Mouse (Mus musculus) hindbrain, embryonic 16.5 days (tissue): Measurements from ENCODE around the gene Nfia. TPM values are rescaled to one million over a fixed set of nuclear protein-coding genes. Genes with fewer than 3 reads are reported as not detected.

Experiments
- ATAC-seq: fragments of 200-750 bp; cut with Nextera tagmentation; 2 replicates; pipeline ENCODE4 v1.8.0; 2017; ENCODE audit warnings: moderate TSS enrichment, moderate library complexity
- H3K27ac ChIP-seq: fragments of 300-500 bp; sonication (generic); 2 replicates; pipeline ENCODE4 v1.5.1; 2014; ENCODE audit warnings: low read depth, mild to moderate bottlenecking, control low read depth, low read length, moderate library complexity
- H3K27me3 ChIP-seq: fragments of 300-500 bp; sonication (generic); replicated peaks from 2 replicates; pipeline ENCODE4 v1.6.1; 2014; ENCODE audit warnings: low read length; ENCODE audit not compliant: control insufficient read depth, insufficient read depth
- H3K36me3 ChIP-seq: fragments of 300-500 bp; sonication (generic); 2 replicates; pipeline ENCODE4 v1.6.1; 2014; ENCODE audit warnings: mild to moderate bottlenecking, low read length, moderate library complexity, mixed read lengths; ENCODE audit not compliant: control insufficient read depth, insufficient read depth
- H3K4me1 ChIP-seq: fragments of 300-500 bp; sonication (generic); 2 replicates; pipeline ENCODE4 v1.6.1; 2014; ENCODE audit warnings: low read depth, low read length; ENCODE audit not compliant: control insufficient read depth, insufficient read depth
- H3K4me2 ChIP-seq: fragments of 300-500 bp; sonication (generic); 2 replicates; pipeline ENCODE4 v1.6.1; 2014; ENCODE audit warnings: mild to moderate bottlenecking, low read length, control low read depth, moderate library complexity
- H3K4me3 ChIP-seq: fragments of 300-500 bp; sonication (generic); 2 replicates; pipeline ENCODE4 v1.5.1; 2014; ENCODE audit warnings: mild to moderate bottlenecking, low read length, control low read depth, moderate library complexity
- H3K9ac ChIP-seq: fragments of 300-500 bp; sonication (generic); 2 replicates; pipeline ENCODE4 v1.6.1; 2014; ENCODE audit warnings: low read depth, mild to moderate bottlenecking, control low read depth, low read length, moderate library complexity
- H3K9me3 ChIP-seq: fragments of 300-500 bp; sonication (generic); 2 replicates; pipeline ENCODE4 v1.6.1; 2014; ENCODE audit warnings: mild to moderate bottlenecking, low read length, moderate library complexity; ENCODE audit not compliant: control insufficient read depth
- WGBS: fragments of 180-500 bp; shearing (Covaris S2); extraction: QIAGEN DNeasy Blood & Tissue Kit; methylation state at CpG from one replicate; pipeline ENCODE4 v1.1.7; 2014; 5-methylcytosine and 5-hydroxymethylcytosine counted together
- polyA plus RNA-seq: library from polyadenylated mRNA; unstranded; fragments of >200 nt; fragmentation: Nextera tagmentation; extraction: Ambion mirVana; gene quantifications from 2 replicates; pipeline ENCODE4 v1.2.1, GENCODE M21; 2015

Nfia gene
- polyA plus RNA-seq, 1 experiment from 2014 or later = 38.4 TPM

DNA sequence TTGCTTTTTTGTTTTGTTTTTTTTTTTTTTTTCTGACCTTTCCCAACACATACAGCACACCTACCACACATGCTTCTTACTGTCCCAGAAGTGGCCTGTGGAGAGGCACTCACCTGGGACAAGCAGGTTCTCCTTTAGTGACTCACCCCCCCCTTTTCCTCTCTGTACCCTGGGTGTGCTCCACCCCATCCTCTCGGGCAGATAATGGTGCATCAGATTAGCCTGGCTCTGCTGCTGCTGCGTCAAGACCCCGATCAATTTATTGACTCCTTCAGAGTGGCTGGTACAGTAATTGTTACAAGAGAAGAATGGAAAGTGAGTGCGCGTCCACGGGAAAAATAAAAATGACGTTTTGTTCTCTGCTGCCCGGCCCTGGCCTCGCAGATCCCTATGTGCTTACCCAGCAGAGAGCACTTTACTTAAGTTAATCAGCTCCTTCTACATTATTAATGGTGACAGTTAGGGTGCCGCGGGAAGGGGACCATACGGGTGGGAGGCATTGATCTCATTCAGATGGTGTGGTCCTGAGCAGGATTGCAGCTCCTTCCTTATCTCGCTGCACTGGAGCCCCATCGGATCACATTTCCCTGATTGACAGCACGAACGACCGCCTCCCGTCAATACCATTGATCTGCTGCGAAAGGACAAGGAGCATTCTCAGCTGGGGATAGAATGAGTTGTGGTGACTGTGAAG is 321.7 kb downstream of the Nfia start:
- Histone ChIP-seq H3K36me3 (no peaks in the 10 kb centered on the region), H3K4me2 (peak overlapping the region; percentile 43), H3K4me1 (peaks cover 7% of the 10 kb centered on the region), H3K9ac (peak overlapping the region; percentile 54), H3K27ac (no peak overlapping the region), H3K27me3 (no peaks in the 10 kb centered on the region), H3K9me3 (no peaks in the 10 kb centered on the region), H3K4me3 (peak overlapping the region; percentile 14)
- WGBS = 22% methylated on average over 19 of the region's 19 CpGs
- ATAC-seq = peak; percentile 29

DNA sequence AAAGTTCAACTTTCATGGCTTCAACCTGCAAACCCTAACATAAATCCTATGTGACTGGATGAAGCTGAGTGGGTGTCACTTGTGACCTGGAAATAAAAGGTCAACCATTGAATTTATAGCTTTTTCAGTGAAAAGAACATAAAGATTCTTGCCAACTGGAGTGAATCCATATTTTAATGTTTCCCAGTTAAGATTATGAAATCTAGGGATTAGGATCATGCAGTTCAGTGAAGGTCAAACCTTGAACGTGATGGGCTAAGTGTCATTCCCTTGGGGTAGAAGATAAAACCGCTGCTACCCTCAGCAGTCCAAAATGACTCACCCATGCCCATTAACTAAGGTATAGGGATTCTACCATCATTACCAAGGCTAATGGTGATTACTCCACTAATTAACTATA is 322.5 kb downstream of the Nfia start:
- 55% methylated on average over 2 of the region's 2 CpGs for WGBS
- H3K9me3 ChIP-seq = no peaks in the 10 kb centered on the region
- no peak for ATAC-seq
- no peak overlapping the region for H3K27ac ChIP-seq
- no peak overlapping the region for H3K4me3 ChIP-seq
- H3K27me3 ChIP-seq = no peaks in the 10 kb centered on the region
- no peak overlapping the region for H3K9ac ChIP-seq
- H3K36me3 ChIP-seq = no peaks in the 10 kb centered on the region
- peaks cover 7% of the 10 kb centered on the region for H3K4me1 ChIP-seq
- H3K4me2 ChIP-seq = no peak overlapping the region

DNA sequence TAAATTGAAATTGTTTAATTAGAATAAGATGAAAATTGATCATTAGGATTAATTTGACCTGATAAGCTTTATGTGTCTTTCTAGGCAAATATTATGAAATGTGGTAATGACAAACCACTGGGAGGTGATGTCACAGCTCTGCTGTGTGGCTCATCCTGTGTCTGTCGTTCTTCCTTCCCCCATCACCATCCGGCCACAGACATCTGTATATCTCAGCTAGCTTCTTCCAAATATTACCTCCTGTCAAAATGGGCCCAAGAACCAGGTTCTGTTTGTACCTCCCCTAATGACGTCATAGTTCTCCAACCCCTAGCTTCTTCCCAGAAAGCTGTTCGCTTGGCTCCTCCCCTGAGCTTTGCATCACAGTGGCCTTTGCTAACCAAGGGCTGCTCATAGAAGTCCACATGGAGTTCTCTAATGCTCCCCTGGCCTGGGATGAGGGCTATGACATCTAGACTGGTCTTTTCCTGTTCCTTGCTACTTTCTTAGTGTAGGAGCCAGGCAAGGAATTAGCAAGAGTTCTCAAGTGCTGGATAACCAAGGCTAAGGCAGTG is 324.6 kb downstream of the Nfia start:
- no peak overlapping the region for H3K9ac ChIP-seq
- ATAC-seq = no peak
- no peaks in the 10 kb centered on the region for H3K27me3 ChIP-seq
- no peak overlapping the region for H3K4me3 ChIP-seq
- H3K27ac ChIP-seq = peak overlapping the region; percentile 16; the same call in 1 of the 2 replicates
- no peaks in the 10 kb centered on the region for H3K36me3 ChIP-seq
- WGBS = 82% methylated on average over 4 of the region's 4 CpGs
- H3K9me3 ChIP-seq = no peaks in the 10 kb centered on the region
- H3K4me1 ChIP-seq = peaks cover 4% of the 10 kb centered on the region
- no peak overlapping the region for H3K4me2 ChIP-seq

DNA sequence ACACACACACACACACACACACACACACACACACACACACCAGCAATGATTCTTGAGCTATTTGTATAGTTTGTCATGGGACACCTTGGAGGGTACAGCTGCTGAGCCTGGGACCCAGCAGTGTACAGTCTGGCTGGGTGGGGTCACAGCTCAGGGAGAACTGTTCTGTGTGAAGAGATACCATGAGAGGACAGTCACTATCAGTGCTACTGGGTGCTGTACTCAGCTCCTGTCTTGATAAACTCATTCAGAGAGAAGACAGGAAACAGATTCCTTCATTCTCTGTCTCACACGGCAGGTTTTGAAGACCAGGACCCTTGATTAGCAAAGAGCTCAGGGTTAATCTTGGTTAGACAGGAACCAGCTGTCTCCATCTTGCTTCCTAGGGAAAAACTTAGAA is 326.1 kb downstream of the Nfia start:
- WGBS = 67% methylated on average over 1 of the region's 1 CpGs
- no peaks in the 10 kb centered on the region for H3K27me3 ChIP-seq
- H3K9me3 ChIP-seq = no peaks in the 10 kb centered on the region
- no peak overlapping the region for H3K4me2 ChIP-seq
- peaks cover 9% of the 10 kb centered on the region for H3K4me1 ChIP-seq
- no peaks in the 10 kb centered on the region for H3K36me3 ChIP-seq
- no peak overlapping the region for H3K4me3 ChIP-seq
- H3K9ac ChIP-seq = no peak overlapping the region
- ATAC-seq = no peak
- H3K27ac ChIP-seq = no peak overlapping the region

GRCm38 (mm10) chr4:98099433-98099832 is 326.9 kb downstream of the Nfia start:
- Histone ChIP-seq H3K9me3 (no peaks in the 10 kb centered on the region), H3K4me1 (peaks cover 9% of the 10 kb centered on the region), H3K36me3 (no peaks in the 10 kb centered on the region), H3K27ac (0 out of 2 replicates have a peak overlapping the region, but pooled peaks have one; percentile 4), H3K4me3 (no peak overlapping the region), H3K9ac (no peak overlapping the region), H3K4me2 (no peak overlapping the region), H3K27me3 (no peaks in the 10 kb centered on the region)
- ATAC-seq = peak; percentile 55
- 25% methylated on average over 5 of the region's 5 CpGs for WGBS

DNA sequence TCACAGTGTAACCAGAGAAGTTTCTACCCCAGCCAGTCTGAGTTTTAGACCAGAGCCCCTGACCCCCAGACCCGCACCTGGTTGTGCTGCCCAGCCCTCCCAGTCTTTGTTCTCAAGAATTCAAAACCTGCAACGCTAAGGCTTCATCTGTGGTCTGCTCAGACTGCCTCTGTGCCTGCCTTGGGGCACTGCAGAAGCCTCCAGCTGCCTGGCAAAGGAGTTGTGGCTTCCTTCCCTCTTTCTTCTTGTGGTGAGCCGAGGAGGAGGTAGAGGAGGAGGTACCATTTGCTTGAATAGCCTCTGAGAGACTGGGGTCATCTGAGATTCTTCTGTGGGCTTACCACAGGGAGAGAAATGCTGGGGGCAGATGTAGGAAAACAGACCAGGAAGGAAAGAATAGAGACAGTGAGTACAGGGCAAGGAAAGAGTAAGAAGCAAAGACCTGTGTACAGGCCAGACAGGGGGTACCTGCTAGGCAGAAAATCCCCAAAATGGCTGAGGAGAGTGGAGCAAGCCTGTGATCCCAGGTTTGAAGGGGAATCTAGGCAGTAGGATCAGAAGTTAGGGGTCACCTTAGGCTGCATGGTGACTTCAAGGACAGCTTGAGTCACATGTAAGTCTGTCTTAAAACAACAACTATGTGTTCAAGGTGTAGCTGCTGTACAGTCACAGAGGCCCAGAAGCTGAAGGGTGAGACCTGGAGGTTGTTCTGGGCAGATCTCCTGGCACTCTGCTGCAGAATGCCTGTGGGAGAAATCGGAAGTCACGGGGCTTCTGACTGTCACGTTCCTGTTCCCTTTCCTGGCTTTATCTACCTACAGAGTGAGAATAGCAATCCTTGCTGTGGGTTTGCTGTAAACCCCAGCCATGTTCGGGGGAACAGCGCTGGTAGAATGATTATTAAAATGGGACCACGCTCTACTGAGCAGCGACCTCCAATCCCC is 328.9 kb downstream of the Nfia start:
- no peak overlapping the region for H3K9ac ChIP-seq
- H3K9me3 ChIP-seq = no peaks in the 10 kb centered on the region
- H3K27ac ChIP-seq = peak overlapping the region; percentile 8; the same call in 1 of the 2 replicates
- no peak for ATAC-seq
- H3K36me3 ChIP-seq = no peaks in the 10 kb centered on the region
- H3K4me1 ChIP-seq = peaks cover 18% of the 10 kb centered on the region
- 43% methylated on average over 10 of the region's 10 CpGs for WGBS
- H3K27me3 ChIP-seq = no peaks in the 10 kb centered on the region
- no peak overlapping the region for H3K4me3 ChIP-seq
- no peak overlapping the region for H3K4me2 ChIP-seq

- Histone ChIP-seq H3K27me3 (no peaks in the 10 kb centered on the region), H3K4me2 (peak overlapping the region; percentile 29), H3K9me3 (no peaks in the 10 kb centered on the region), H3K4me1 (peaks cover 30% of the 10 kb centered on the region), H3K36me3 (no peaks in the 10 kb centered on the region), H3K9ac (peak overlapping the region; percentile 29; the same call in 1 of the 2 replicates), H3K4me3 (no peak overlapping the region), H3K27ac (peak overlapping the region; percentile 42)
- no peak for ATAC-seq
- WGBS = 53% methylated on average over 24 of the region's 24 CpGs
These were observed 330.2 kb downstream of the Nfia start for GRCm38 (mm10) chr4:98102625-98103336.

- Histone ChIP-seq H3K4me2 (no peak overlapping the region), H3K36me3 (no peaks in the 10 kb centered on the region), H3K9me3 (no peaks in the 10 kb centered on the region), H3K4me1 (peaks cover 34% of the 10 kb centered on the region), H3K27me3 (no peaks in the 10 kb centered on the region), H3K4me3 (no peak overlapping the region), H3K27ac (peak overlapping the region; percentile 42), H3K9ac (no peak overlapping the region)
- no peak for ATAC-seq
- WGBS = 31% methylated on average over 2 of the region's 2 CpGs
These were observed 330.8 kb downstream of the Nfia start for GRCm38 (mm10) chr4:98103337-98103666.
